Mouse (Mus musculus) liver, adult (tissue): Measurements from ENCODE around the gene Pnpla2.

Experiments used
- GATA4 ChIP-seq: IDR thresholded peaks from 2 replicates; pipeline ENCODE4 v1.6.1; 2014; ENCODE audit warnings: mild to moderate bottlenecking, low read length; ENCODE audit not compliant: insufficient replicate concordance

Pnpla2 gene

DNA sequence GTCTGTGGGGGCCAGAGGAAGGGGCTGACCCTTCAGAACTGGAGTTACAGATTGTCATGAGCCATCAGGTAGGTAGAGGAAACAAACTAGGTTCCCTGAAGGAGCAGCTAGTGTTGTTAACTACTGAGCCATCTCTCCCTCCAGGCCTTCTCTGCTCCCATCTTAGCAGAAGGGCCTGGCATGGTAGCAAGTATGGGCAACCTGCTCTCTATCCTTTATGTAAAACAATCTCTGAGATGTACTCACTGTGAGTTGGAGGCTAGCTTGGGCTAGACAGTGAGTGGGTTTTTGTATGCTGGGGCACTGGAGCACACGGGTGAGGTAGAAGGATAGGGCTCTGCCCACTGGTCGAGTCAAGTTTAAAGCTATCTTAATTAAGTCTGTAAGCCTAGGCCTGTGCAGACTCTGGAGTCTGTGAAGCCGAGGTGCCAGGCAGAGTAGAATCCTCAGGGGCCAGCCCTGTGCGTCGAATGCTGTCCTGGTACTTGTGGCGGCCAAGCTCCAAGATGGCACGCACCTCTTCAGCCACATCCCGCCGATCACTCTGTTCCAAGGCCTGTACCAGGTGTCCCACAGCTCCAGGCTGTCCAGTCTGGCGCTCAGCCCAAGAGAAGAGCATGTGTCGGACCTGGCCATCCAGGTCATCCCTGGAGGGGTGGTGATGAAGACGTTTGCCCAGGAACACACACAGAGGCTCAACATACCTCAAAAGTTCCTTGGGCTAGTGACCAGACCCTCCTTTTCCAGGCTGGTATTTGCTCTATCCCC is 16.6 kb upstream of the Pnpla2 start:
- TF ChIP-seq GATA4: no peak

GRCm38 (mm10) chr7:141439140-141439679 is 15.8 kb upstream of the Pnpla2 start:
- no peak for TF ChIP-seq GATA4

DNA sequence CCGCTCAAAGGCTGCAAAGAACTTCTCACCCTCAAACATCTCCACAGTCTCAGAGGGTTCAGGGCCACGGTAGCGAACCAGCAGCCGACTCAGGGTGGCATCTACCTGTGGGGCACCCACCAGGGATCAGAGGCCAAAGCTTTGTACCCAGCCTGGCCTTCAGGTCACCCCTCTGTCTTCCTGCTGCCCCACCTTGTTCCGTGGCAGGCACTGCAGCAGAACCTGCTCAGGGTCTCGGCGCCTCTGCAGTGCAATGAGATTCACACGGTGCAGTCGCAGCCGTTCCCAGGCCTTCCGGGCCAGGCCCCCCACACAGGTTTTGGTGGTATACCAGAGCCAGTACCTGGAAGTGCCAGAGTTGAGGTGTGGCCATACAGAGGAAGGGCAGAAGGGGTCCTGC is 15.2 kb upstream of the Pnpla2 start:
- no peak for TF ChIP-seq GATA4

DNA sequence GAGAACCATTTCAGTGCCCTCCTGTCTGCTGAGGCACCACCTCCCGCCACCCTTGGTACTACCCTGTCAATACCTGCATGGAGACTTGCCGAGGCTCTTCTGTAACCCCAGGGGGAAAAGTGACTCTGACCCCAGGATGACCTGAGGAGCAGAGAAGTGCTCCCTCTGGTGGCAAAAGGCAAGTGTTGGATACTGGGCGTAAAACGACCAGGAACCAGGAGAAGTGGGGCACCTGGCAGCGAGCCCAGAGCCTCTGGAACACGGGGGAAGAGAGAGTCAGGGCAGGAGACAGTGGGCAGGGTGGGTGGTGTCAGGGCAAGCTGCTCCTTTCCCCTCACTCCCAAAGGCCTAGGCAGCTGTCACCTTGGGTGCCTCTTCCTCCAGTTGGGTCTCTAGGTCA is 14.4 kb upstream of the Pnpla2 start:
- no peak for TF ChIP-seq GATA4

- no peak for TF ChIP-seq GATA4
Observed at GRCm38 (mm10) chr7:141441460-141441859, 13.5 kb upstream of the Pnpla2 start.

DNA sequence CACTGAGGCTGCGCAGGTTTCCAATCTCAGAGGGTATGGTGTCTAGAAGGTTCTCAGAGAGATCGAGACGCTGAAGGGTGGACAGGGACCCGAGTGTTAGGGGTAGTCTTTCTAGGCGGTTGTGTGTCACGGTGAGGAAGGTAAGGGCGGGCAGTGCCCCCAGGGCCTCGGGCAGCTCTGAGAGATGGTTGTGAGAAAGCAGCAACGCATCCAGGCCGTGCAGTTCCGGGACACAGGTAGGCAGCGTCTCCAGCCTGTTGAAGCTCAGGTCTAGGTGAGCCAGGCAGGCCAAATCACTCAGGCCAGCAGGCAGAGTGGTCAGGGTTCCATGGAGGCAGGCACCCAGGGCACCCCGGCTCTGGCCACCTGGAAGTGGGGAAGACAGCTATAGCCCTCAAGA is 12.8 kb upstream of the Pnpla2 start:
- TF ChIP-seq GATA4: no peak

DNA sequence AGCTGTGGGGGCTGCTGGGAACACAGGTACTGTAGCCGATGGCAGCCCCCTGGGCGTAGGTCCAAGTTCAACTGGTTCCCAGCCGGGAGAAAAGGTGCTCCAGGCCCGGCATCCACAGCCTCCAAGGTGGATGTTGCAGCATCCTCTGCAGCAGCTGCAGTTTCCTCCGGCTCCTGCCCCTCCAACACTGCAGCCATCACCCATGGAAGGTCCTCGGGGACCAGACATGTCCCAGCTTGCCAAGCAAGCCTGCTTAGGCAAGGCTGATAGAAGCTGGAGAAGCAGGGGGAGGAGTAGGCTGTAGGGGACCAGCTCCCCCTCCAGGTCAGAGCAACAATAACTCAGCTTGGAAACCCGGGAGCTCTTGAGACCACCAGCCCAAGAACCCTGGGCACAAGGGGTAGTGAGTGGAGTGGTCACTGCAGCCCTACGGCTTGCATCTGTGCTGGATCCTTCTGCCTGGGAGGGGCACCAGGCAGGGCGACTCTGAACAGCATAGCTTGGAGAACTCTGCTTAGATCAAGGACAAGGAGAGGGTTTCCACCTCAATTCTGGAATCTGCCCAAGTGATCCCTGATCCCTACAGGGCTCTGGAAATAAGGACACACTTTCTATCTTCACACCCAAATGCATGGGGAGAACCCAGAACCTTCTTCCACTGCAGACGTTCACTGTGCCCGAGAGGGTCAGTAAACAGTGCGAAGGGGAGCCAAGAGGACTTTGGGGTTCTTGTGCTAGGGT is 11.7 kb upstream of the Pnpla2 start:
- TF ChIP-seq GATA4: no peak

DNA sequence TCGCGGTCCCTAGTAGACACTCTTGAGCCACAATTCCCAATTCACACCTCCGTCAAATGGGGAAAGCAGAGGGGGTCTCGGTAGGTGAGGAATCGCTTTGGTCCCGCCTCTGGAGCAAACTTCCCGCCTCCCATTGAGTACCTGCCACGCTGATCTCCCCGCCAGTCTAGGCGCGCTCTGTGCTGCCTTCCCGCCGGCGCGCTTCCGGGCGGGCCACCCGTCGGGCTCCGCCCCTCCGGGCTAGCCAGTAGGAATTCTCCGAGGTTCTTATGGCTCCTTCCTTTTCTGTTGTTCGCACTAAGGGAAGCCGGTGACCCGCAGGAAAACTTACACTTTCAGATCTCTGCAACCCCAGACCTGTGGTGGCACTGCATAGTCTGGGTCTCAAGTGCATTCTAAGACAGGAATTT is 11.2 kb upstream of the Pnpla2 start, which contains the start of gene Pidd1:
Gene Pidd1, minus strand, starts transcription at position 198 of the 410 bp plus-strand sequence.
- no peak for TF ChIP-seq GATA4

GRCm38 (mm10) chr7:141447110-141447991 is 7.6 kb upstream of the Pnpla2 start, which contains the start of gene Rplp2:
Gene Rplp2 (plus strand): TSS chr7:141447370.
- peak; percentile 15; the same call in 1 of the 2 replicates for TF ChIP-seq GATA4

GRCm38 (mm10) chr7:141451928-141452327 is 3.1 kb upstream of the Pnpla2 start:
- no peak for TF ChIP-seq GATA4

- TF ChIP-seq GATA4: no peak
Observed at GRCm38 (mm10) chr7:141453636-141454035, 1.4 kb upstream of the Pnpla2 start.

DNA sequence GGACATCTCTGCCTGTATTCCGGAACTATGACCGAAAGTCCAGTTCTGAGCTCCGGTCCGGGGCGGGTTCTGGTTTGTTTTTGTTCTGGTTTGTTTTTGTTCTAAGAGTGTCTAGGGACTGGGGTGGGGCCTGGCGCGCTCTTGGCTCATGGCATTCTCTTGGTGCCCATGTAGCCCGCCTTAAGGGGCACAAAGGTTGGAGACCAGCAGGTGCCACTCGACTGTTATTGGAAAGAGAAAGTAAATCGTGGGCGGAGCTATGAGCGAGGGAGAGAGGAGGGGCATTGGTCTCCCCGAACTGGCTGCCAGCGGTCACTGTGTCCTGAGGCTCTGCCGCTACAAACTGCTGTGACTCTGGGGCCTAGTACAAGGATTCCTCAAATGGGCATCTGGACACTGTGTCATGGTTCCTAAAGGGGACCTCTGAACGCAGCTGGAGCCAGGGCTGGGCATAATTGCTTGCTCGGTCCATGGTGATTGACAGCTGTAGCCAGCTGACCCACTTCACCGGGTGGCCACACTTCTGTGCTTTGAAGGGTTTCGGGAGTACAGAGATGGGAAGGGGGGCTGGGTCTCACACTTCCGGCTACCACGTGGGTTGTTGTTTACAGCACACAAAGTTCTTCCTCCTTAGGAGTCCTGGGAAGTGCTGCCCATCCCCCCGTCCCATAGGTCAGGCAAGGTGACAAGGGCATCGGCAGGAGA is 764 bp downstream of the Pnpla2 start:
- peak; percentile 57; the same call in 1 of the 2 replicates for TF ChIP-seq GATA4

DNA sequence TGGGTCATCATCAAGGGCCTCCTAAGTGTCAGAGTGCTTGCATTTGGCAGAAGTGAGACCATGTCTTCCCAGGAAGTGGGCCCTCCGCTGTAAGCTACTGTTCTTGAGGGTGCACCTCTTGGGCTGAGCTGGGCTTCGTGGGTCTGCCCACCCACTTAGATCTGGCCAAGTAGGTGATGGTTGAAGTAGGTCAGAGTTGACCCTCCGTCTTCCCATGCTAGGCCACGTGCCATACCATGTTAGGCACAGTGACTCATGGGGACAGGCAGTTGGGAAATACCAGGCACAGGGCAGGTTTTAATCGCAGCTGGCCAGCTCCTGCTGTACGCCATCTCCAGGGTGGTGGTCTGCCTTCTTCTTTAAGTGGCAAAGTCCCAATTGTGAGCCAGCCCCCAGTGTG is 1.7 kb downstream of the Pnpla2 start:
- no peak for TF ChIP-seq GATA4

DNA sequence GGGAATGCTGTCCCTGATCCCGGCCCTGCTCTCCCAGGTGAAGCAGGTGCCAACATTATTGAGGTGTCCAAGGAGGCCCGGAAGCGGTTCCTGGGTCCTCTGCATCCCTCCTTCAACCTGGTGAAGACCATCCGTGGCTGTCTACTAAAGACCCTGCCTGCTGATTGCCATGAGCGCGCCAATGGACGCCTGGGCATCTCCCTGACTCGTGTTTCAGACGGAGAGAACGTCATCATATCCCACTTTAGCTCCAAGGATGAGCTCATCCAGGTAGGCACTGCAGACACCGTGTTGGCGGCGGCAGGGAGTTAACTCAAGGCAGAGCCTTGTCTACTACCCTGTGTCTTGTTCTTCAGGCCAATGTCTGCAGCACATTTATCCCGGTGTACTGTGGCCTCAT is 2.2 kb downstream of the Pnpla2 start:
- TF ChIP-seq GATA4: no peak

DNA sequence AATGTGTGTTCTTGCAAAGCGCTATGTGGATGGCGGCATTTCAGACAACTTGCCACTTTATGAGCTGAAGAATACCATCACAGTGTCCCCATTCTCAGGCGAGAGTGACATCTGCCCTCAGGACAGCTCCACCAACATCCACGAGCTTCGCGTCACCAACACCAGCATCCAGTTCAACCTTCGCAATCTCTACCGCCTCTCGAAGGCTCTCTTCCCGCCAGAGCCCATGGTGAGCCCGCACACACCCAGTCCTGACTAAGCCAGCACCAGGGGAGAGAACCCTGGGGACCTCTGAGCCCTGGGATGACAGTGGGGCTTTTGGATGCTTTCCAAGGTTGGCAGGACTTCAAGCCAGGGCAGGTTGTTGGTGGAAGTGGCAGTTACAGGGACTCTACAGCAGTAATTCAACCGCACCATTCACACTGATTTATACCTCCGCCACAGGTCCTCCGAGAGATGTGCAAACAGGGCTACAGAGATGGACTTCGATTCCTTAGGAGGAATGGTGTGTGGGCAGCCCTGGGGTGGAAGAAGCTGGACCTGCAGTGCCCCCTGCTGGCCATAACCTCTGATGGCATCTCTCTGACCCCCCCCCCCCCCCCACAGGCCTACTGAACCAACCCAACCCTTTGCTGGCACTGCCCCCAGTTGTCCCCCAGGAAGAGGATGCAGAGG is 3.1 kb downstream of the Pnpla2 start:
- TF ChIP-seq GATA4: no peak
